Mouse (Mus musculus): ENCODE data around the gene Gm20388. TPM values are rescaled to one million over a fixed set of nuclear protein-coding genes. Genes with fewer than 3 reads are reported as not detected.

Gm20388 gene
- polyA plus RNA-seq, 1 experiment from 2014 or later, result not detected

DNA sequence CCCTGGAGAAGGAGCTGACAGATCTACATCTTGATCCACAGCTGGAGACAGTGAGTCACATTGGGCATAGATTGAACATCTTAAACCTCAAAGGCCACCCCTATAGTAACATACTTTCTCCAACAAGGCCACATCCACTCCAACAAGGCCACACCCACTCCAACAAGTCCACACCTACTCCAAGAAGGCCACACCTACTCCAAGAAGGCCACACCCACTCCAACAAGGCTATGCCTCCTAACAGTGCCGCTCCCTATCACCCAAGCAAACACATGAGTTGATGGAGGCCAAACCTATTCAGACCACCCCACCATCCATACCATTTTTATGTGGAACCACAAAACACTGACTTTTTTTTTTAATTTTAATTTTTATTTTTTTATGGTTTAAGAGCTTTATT, 3756.2 kb downstream of the Gm20388 start:
- Histone ChIP-seq H3K9me3 (ENCODE audit: control insufficient read depth, low read length) (no peaks in the 10 kb centered on the region), H3K4me1 (replicated peaks; ENCODE audit: control insufficient read depth, insufficient read depth) (no peaks in the 10 kb centered on the region), H3K4me3 (ENCODE audit: low read depth, low read length) (no peak overlapping the region), H3K36me3 (ENCODE audit: control insufficient read depth, insufficient read depth, low read length) (no peaks in the 10 kb centered on the region), H3K27ac (replicated peaks) (no peak overlapping the region), H3K27me3 (ENCODE audit: control insufficient read depth, insufficient read depth, low read length) (no peaks in the 10 kb centered on the region), H3K9ac (ENCODE audit: low read length) (no peak overlapping the region), H3K4me2 (replicated peaks; ENCODE audit: low read depth) (no peak overlapping the region)
- WGBS, result 62% methylated on average over 1 of the region's 1 CpGs
- no peak for TF ChIP-seq CTCF (IDR thresholded peaks at IDR 0.05; ENCODE audit: low read depth)
- no peak for TF ChIP-seq EP300 (optimal IDR thresholded peaks at IDR 0.05)
- DNase-seq (ENCODE audit: low spot score) (no peak), ATAC-seq (ENCODE audit: low FRiP score, low TSS enrichment) (peak; percentile 51)

- Histone ChIP-seq H3K27ac (replicated peaks) (no peak overlapping the region), H3K9me3 (ENCODE audit: control insufficient read depth, low read length) (no peaks in the 10 kb centered on the region), H3K4me3 (ENCODE audit: low read depth, low read length) (no peak overlapping the region), H3K27me3 (ENCODE audit: control insufficient read depth, insufficient read depth, low read length) (no peaks in the 10 kb centered on the region), H3K36me3 (ENCODE audit: control insufficient read depth, insufficient read depth, low read length) (no peaks in the 10 kb centered on the region), H3K4me2 (replicated peaks; ENCODE audit: low read depth) (no peak overlapping the region), H3K9ac (ENCODE audit: low read length) (no peak overlapping the region), H3K4me1 (replicated peaks; ENCODE audit: control insufficient read depth, insufficient read depth) (no peaks in the 10 kb centered on the region)
- DNase-seq (ENCODE audit: low spot score), result no peak
- ATAC-seq (ENCODE audit: low FRiP score, low TSS enrichment), result no peak
- 34% methylated on average over 3 of the region's 4 CpGs for WGBS
- no peak for TF ChIP-seq CTCF (IDR thresholded peaks at IDR 0.05; ENCODE audit: low read depth)
- no peak for TF ChIP-seq EP300 (optimal IDR thresholded peaks at IDR 0.05)
Observed at GRCm38 (mm10) chr8:123668681-123669080, 3758.0 kb downstream of the Gm20388 start.

DNA sequence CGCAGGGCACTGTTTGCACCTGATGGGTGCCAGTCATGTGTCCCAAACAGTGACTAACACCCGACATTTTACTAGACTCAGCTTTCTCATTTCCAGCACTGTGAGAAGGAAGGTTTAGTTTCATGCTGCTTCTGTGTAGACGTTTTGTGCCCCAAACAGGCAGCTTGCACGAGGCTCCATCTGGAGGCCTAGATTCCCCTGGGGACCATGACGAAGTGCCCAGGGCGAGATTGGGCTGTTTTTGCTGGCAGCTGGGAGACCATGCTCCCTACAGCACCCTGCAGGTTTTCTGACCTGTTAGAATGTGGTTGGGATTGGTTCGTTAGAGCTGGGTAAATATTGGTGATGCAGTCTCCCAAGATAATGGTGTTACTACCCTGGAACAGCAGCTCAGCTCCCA, 3760.1 kb downstream of the Gm20388 start:
- no peaks in the 10 kb centered on the region for H3K4me1 ChIP-seq (replicated peaks; ENCODE audit: control insufficient read depth, insufficient read depth)
- no peak overlapping the region for H3K9ac ChIP-seq (ENCODE audit: low read length)
- H3K4me2 ChIP-seq (replicated peaks; ENCODE audit: low read depth), result no peak overlapping the region
- H3K36me3 ChIP-seq (ENCODE audit: control insufficient read depth, insufficient read depth, low read length), result no peaks in the 10 kb centered on the region
- H3K27me3 ChIP-seq (ENCODE audit: control insufficient read depth, insufficient read depth, low read length), result no peaks in the 10 kb centered on the region
- TF ChIP-seq EP300 (optimal IDR thresholded peaks at IDR 0.05) (no peak), CTCF (IDR thresholded peaks at IDR 0.05; ENCODE audit: low read depth) (no peak)
- WGBS, result 54% methylated on average over 7 of the region's 7 CpGs
- no peak overlapping the region for H3K4me3 ChIP-seq (ENCODE audit: low read depth, low read length)
- H3K9me3 ChIP-seq (ENCODE audit: control insufficient read depth, low read length), result no peaks in the 10 kb centered on the region
- no peak for DNase-seq (ENCODE audit: low spot score)
- no peak overlapping the region for H3K27ac ChIP-seq (replicated peaks)
- ATAC-seq (ENCODE audit: low FRiP score, low TSS enrichment), result 0 out of 2 replicates have a peak, but pooled peaks have one; percentile 22

- DNase-seq (ENCODE audit: low spot score) (no peak), ATAC-seq (ENCODE audit: low FRiP score, low TSS enrichment) (no peak)
- Histone ChIP-seq H3K9me3 (ENCODE audit: control insufficient read depth, low read length) (no peaks in the 10 kb centered on the region), H3K4me3 (ENCODE audit: low read depth, low read length) (no peak overlapping the region), H3K27ac (replicated peaks) (no peak overlapping the region), H3K27me3 (ENCODE audit: control insufficient read depth, insufficient read depth, low read length) (no peaks in the 10 kb centered on the region), H3K36me3 (ENCODE audit: control insufficient read depth, insufficient read depth, low read length) (no peaks in the 10 kb centered on the region), H3K4me2 (replicated peaks; ENCODE audit: low read depth) (no peak overlapping the region), H3K9ac (ENCODE audit: low read length) (no peak overlapping the region), H3K4me1 (replicated peaks; ENCODE audit: control insufficient read depth, insufficient read depth) (no peaks in the 10 kb centered on the region)
- TF ChIP-seq CTCF (IDR thresholded peaks at IDR 0.05; ENCODE audit: low read depth) (no peak), EP300 (optimal IDR thresholded peaks at IDR 0.05) (no peak)
- WGBS, result 71% methylated on average over 7 of the region's 7 CpGs
Observed at GRCm38 (mm10) chr8:123671454-123671853, 3760.8 kb downstream of the Gm20388 start.

DNA sequence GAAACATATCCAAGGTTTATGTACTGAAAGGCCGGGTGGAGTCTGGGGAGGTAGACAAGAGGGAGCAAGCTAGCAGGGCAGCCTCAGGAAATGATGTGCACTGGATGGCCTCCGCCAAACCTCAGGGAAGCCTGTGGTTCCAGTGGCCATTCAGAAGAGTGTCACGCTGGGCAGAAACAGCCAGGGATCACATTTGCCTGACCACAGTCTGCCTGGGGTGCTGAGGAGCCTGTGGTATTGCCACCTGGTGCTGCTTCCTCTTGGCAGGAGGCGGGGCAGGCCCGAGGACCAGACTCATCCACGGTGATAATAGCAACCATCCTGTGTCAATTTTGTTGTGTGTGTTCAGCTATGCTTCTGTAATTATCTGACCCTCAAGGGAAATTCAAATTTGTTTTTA, 3762.0 kb downstream of the Gm20388 start:
- TF ChIP-seq EP300 (optimal IDR thresholded peaks at IDR 0.05) (no peak), CTCF (IDR thresholded peaks at IDR 0.05; ENCODE audit: low read depth) (no peak)
- no peak for DNase-seq (ENCODE audit: low spot score)
- 68% methylated on average over 6 of the region's 6 CpGs for WGBS

DNA sequence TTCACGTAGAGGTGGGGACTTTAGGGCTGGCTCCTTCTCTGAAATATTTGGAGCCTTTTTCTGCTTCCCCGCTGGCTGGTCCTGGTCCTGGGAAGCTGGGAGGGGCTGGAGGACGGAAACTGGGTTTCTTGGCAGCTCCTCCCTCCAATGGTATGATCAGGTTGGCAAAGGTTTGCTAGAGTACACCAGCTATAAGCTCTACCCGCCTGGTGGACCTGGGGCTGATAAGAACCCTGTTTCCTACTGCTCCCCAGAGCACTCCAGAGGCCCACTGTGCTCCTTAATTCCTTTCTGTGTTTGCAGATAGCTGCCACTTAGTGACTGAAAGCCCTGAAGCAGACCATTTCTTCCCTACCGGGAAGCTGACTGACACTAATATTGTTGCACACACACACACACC, 3765.0 kb downstream of the Gm20388 start:
- ATAC-seq (ENCODE audit: low FRiP score, low TSS enrichment) (peak; percentile 76), DNase-seq (ENCODE audit: low spot score) (peak; percentile 63)
- H3K4me2 ChIP-seq (replicated peaks; ENCODE audit: low read depth), result no peak overlapping the region
- H3K4me1 ChIP-seq (replicated peaks; ENCODE audit: control insufficient read depth, insufficient read depth), result no peaks in the 10 kb centered on the region
- no peaks in the 10 kb centered on the region for H3K36me3 ChIP-seq (ENCODE audit: control insufficient read depth, insufficient read depth, low read length)
- H3K27me3 ChIP-seq (ENCODE audit: control insufficient read depth, insufficient read depth, low read length), result no peaks in the 10 kb centered on the region
- no peak overlapping the region for H3K4me3 ChIP-seq (ENCODE audit: low read depth, low read length)
- 0 out of 2 replicates have a peak overlapping the region, but pooled peaks have one; percentile 24 for H3K27ac ChIP-seq (replicated peaks)
- H3K9ac ChIP-seq (ENCODE audit: low read length), result no peak overlapping the region
- TF ChIP-seq EP300 (optimal IDR thresholded peaks at IDR 0.05) (no peak), CTCF (IDR thresholded peaks at IDR 0.05; ENCODE audit: low read depth) (no peak)
- 46% methylated on average over 5 of the region's 5 CpGs for WGBS
- H3K9me3 ChIP-seq (ENCODE audit: control insufficient read depth, low read length), result no peaks in the 10 kb centered on the region

More for the DNA sequence above, 3762.0 kb downstream of the Gm20388 start:
- no peaks in the 10 kb centered on the region for H3K9me3 ChIP-seq (ENCODE audit: control insufficient read depth, low read length)
- no peak overlapping the region for H3K27ac ChIP-seq (replicated peaks)
- H3K9ac ChIP-seq (ENCODE audit: low read length), result no peak overlapping the region
- no peaks in the 10 kb centered on the region for H3K36me3 ChIP-seq (ENCODE audit: control insufficient read depth, insufficient read depth, low read length)
- H3K4me2 ChIP-seq (replicated peaks; ENCODE audit: low read depth), result no peak overlapping the region
- H3K27me3 ChIP-seq (ENCODE audit: control insufficient read depth, insufficient read depth, low read length), result no peaks in the 10 kb centered on the region
- H3K4me3 ChIP-seq (ENCODE audit: low read depth, low read length), result no peak overlapping the region
- H3K4me1 ChIP-seq (replicated peaks; ENCODE audit: control insufficient read depth, insufficient read depth), result no peaks in the 10 kb centered on the region
- ATAC-seq (ENCODE audit: low FRiP score, low TSS enrichment), result no peak
